Mouse (Mus musculus) ovary, adult 18-20 months (tissue): ENCODE measurements around the gene Ptk6.

ENCODE experiments used
- DNase-seq: peaks from one replicate; pipeline ENCODE4 v3.0.0; 2022; ENCODE audit warnings: low spot score, mixed read lengths

Gene Ptk6

GRCm38 (mm10) chr2:181202422-181202821, at the start of gene Ptk6:
Ptk6 (minus strand) TSS chr2:181202789.
- DNase-seq = no peak

- DNase-seq = no peak
These were observed 49.3 kb upstream of the Ptk6 start for GRCm38 (mm10) chr2:181251841-181252240.

- DNase-seq = no peak
These were observed 46.6 kb upstream of the Ptk6 start for GRCm38 (mm10) chr2:181249217-181249616.

GRCm38 (mm10) chr2:181245031-181245430, 42.4 kb upstream of the Ptk6 start:
- DNase-seq = no peak

- DNase-seq = no peak
These were observed 41.3 kb upstream of the Ptk6 start for GRCm38 (mm10) chr2:181243706-181244394.

- no peak for DNase-seq
These were observed 39.7 kb upstream of the Ptk6 start for GRCm38 (mm10) chr2:181242314-181242665.

GRCm38 (mm10) chr2:181241602-181242313, 39.2 kb upstream of the Ptk6 start, which contains the start of gene Helz2:
Helz2 (minus strand) TSS chr2:181242027.
- peak; percentile 29 for DNase-seq

- no peak for DNase-seq
These were observed 38.3 kb upstream of the Ptk6 start for GRCm38 (mm10) chr2:181240806-181241440.

GRCm38 (mm10) chr2:181239261-181239660, 36.7 kb upstream of the Ptk6 start:
- DNase-seq = no peak

- DNase-seq = no peak
These were observed 36.3 kb upstream of the Ptk6 start for GRCm38 (mm10) chr2:181238861-181239260.

GRCm38 (mm10) chr2:181238091-181238610, 35.6 kb upstream of the Ptk6 start:
- DNase-seq = no peak

- no peak for DNase-seq
These were observed 34.8 kb upstream of the Ptk6 start for GRCm38 (mm10) chr2:181237251-181238014.

- no peak for DNase-seq
These were observed 33.3 kb upstream of the Ptk6 start for GRCm38 (mm10) chr2:181235681-181236566.

- no peak for DNase-seq
These were observed 32.1 kb upstream of the Ptk6 start for GRCm38 (mm10) chr2:181234680-181235079.

- DNase-seq = no peak
These were observed 30.9 kb upstream of the Ptk6 start for GRCm38 (mm10) chr2:181233443-181233842.

GRCm38 (mm10) chr2:181231171-181231570, 28.6 kb upstream of the Ptk6 start:
- DNase-seq = no peak

GRCm38 (mm10) chr2:181228335-181228734, 25.7 kb upstream of the Ptk6 start:
- DNase-seq = no peak

- no peak for DNase-seq
These were observed 24.5 kb upstream of the Ptk6 start for GRCm38 (mm10) chr2:181227122-181227521.

- no peak for DNase-seq
These were observed 22.4 kb upstream of the Ptk6 start for GRCm38 (mm10) chr2:181224994-181225393.

GRCm38 (mm10) chr2:181220361-181220760, 17.8 kb upstream of the Ptk6 start:
- DNase-seq = no peak
